Mouse (Mus musculus): Measurements from ENCODE around the gene Cacnb4.

- TF ChIP-seq POLR2A (IDR thresholded peaks at IDR 0.05; ENCODE audit: borderline replicate concordance, control insufficient read depth, low read depth, low read length) (no peak), CTCF (IDR thresholded peaks at IDR 0.05; ENCODE audit: control insufficient read depth, insufficient read depth, low read length) (no peak)
Observed at GRCm38 (mm10) chr2:52605321-52605720, 71.3 kb downstream of the Cacnb4 start.
